Mouse (Mus musculus) A20 (cell line): ENCODE measurements around the gene Usp25.

Source experiments
- DNase-seq: peaks from one replicate; pipeline ENCODE4 v3.0.0-alpha.2; 2011; ENCODE audit warnings: low read depth, low spot score

The Usp25 gene

GRCm38 (mm10) chr16:77013427-77014320, at the start of gene Usp25:
Gene Usp25, plus strand, starts transcription at chr16:77013706.
- DNase-seq, result peak; percentile 89

- no peak for DNase-seq
Observed at GRCm38 (mm10) chr16:76967593-76968275, 45.8 kb upstream of the Usp25 start.

DNA sequence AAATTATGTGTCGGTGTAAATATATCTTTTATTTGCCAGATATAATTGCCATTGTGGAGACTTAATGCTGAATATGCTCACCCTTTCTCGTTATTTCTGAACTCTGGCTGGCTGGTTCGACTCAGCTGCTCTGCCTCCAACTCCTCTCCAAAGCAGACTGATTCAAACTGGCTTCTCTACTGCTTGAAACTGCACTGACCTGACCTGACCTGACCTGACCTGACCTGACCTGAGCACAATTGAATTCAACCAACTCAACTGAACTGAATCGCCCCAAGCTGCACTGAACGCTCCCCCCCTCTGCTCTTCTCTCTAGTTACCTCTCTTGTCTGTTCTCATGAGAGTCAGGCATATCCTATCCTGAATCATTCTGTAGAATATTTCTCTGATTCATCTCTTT, 42.3 kb upstream of the Usp25 start:
- no peak for DNase-seq

- no peak for DNase-seq
Observed at GRCm38 (mm10) chr16:76976787-76977430, 36.6 kb upstream of the Usp25 start.

GRCm38 (mm10) chr16:76983696-76984095, 29.8 kb upstream of the Usp25 start:
- DNase-seq, result no peak

- DNase-seq, result no peak
Observed at GRCm38 (mm10) chr16:76987711-76988110, 25.8 kb upstream of the Usp25 start.

DNA sequence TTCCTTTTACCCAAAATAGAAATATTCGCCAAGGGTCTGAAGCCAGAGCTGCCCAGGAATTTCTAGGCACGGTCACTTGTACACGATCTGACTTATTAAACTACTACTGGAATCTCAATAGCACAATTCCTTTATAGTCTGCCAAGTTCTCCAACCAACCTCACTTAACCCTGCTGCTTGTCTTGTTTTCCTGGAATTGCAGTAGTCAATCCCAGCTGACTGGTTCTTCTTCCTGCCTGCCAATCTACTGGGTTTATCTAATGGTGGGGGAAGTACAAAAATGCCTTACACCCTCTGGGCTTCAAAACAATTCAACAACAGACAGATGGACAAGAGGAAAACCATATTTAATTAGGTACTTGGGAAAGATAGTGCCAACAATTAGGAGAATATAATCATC, 9.6 kb upstream of the Usp25 start:
- no peak for DNase-seq

GRCm38 (mm10) chr16:77009173-77009572, 4.3 kb upstream of the Usp25 start:
- DNase-seq, result no peak

DNA sequence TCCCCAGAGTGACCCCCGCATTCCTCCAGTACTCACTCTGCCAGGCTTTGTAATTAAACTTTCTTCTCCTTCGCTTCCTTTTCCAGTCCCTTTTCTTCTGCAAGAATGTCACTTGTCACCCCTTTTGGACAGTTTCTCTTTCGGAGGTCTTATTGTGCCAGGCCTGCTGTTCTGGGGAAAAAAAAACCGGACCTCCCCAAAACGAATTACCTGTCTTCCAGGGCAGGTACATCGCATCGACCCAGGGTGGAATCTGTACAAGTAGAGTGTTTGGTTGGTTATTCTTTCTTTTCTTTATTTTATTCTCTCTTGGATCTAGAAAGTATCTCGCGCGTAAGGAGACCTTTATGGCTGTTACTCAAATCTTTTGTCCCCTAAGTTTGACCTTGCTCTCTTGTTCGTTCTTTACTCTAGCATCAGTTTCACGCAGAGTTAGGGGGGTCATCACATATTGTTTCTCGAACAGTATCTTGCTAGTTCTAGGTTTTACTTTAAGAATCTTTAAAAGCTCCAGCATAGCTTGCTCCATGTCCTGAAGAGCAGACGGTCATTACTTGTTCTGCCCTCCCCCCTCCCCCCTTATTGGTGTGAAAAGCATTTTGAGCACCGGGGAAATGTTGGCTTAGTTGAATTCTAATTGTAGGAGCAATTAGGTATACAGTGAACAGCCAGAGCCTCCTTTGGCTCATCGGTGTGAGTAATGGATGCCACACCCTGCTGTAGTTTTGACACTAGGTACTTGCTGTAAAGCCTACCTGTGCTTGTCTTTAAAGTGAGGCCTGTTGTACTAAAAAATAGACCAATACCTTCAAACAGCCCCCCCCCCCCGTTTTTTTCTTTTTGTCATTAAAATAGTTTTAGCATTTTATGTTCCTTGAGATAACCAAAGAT, 1.1 kb downstream of the Usp25 start:
- peak; percentile 72 for DNase-seq

- peak; percentile 70 for DNase-seq
Observed at GRCm38 (mm10) chr16:77015380-77016346, 2.2 kb downstream of the Usp25 start.

- no peak for DNase-seq
Observed at GRCm38 (mm10) chr16:77017931-77018330, 4.4 kb downstream of the Usp25 start.

DNA sequence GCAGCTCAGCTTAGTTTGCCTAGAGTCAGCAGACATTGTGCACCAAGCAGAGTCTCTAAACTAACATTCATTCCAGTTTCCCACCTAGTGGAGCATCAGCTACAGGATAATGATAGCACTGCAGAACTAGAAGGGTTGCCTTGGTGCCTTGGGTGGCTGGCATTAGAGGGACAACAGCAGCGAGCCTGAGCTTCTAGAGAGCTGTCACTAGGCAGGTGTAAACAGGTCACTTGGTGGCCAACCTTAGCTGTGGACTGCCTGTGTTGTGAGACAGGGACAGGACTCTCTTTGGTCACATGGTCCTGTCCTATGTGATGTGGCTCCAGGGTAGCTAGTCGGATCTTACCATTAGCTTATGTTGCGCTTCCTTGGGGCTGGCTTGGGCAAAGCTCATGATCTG, 6.7 kb downstream of the Usp25 start:
- DNase-seq, result no peak

GRCm38 (mm10) chr16:77023627-77024379, 10.3 kb downstream of the Usp25 start:
- no peak for DNase-seq

- no peak for DNase-seq
Observed at GRCm38 (mm10) chr16:77026099-77026498, 12.6 kb downstream of the Usp25 start.

DNA sequence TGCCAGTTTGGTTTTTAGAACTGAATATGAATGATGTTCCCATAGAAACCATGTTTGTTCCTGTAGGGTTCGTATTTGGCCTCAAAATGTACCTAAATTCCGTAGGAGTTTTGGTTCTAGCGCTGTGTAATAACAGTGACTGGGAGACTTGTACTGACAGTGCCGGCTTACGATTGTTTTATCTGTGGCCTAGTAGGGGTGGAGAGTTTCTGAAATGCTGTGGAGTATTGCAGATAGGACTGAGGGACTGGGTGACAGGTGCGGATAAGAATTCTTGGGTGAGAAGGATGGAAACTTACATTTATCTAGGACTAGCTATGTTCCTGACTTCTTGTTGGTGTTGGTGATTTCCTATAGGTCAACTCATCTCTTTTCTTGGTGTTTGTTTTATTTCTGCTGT, 13.4 kb downstream of the Usp25 start:
- DNase-seq, result no peak

DNA sequence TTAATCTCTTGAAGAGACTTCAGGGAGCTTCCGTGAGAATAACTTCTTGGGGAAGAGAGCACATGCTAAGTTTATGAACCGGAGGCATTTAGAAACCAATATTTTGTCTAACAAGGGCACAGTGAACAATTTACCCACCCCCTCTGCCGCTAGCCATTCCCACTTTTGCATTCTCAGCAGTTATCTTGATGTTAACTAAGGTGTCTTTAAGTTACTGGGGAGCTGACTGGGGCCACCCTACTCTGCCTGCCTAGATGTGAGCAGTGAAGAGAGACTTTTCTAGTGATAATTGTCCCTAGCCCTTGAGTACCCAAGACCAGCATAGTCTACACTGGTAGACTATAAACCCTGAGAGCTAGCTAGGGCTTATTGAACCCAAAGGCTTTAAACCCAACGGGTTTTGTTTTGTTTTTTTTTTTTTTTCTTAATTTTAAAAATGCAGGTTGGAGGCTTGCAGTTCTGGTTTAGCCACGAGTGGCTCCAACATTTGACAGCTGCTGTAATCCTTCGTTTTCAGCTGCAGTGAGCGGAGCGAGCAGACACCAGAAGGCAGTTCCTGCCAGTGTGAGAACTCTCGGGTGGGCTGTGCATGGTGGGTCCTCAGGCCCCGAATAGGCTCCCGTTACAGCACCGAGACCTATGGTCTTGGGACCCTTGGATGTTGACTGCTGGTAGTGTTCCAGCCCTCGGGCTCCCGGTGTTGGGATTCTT, 14.6 kb downstream of the Usp25 start:
- no peak for DNase-seq

- DNase-seq, result no peak
Observed at GRCm38 (mm10) chr16:77028687-77029417, 15.3 kb downstream of the Usp25 start.

DNA sequence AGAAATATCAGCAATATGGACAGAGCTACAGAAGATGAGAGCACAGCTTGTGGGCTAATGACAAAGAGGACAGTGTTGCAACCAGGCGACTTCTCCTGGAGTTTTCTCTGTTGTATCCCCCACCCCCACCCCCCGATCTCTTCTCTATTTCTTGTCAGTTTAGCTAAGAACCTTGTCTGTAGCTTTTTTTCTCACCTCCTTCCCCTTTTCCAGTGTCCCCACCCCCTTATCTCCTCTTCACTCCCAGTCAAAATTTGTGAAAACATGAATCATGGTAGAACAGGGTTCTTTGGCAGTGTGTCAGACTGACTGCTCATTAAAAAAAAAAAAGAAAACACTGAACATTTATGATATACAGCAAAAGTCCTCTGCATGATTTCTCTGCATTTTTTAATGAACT, 16.9 kb downstream of the Usp25 start:
- no peak for DNase-seq
